Mouse (Mus musculus) cerebellum, postnatal 25 days (tissue): Measurements from ENCODE around the gene Ppt2.

Source experiments
- DNase-seq, 2 experiments: peaks; one replicate each; pipeline ENCODE4 v3.0.0; 2021; ENCODE audit warnings: mixed read lengths in 2 of 2

Ppt2 gene

GRCm38 (mm10) chr17:34655581-34655991 is 27.3 kb upstream of the Ppt2 start:
- DNase-seq: peak; percentile 48 to 62

GRCm38 (mm10) chr17:34655160-34655559 is 26.9 kb upstream of the Ppt2 start:
- no peak for DNase-seq

- peak in 1 of 2 experiments; percentile 17 for DNase-seq
These were observed 26.1 kb upstream of the Ppt2 start for GRCm38 (mm10) chr17:34654392-34654791.

GRCm38 (mm10) chr17:34653746-34654285 is 25.5 kb upstream of the Ppt2 start:
- peak; percentile 57 to 75 for DNase-seq

- no peak for DNase-seq
These were observed 24.7 kb upstream of the Ppt2 start for GRCm38 (mm10) chr17:34652985-34653384.

GRCm38 (mm10) chr17:34652546-34652945 is 24.2 kb upstream of the Ppt2 start:
- DNase-seq: peak in 1 of 2 experiments; percentile 14

- peak; percentile 45 to 67 for DNase-seq
These were observed 23.4 kb upstream of the Ppt2 start for GRCm38 (mm10) chr17:34651507-34652221.

GRCm38 (mm10) chr17:34650781-34651180 is 22.5 kb upstream of the Ppt2 start:
- peak in 1 of 2 experiments; percentile 16 for DNase-seq

- DNase-seq: peak in 1 of 2 experiments; percentile 11
These were observed 21.0 kb upstream of the Ppt2 start for GRCm38 (mm10) chr17:34649106-34649864.

- DNase-seq: peak; percentile 3 to 8
These were observed 20.0 kb upstream of the Ppt2 start for GRCm38 (mm10) chr17:34648141-34648890.

- DNase-seq: peak; percentile 91 to 95
These were observed 18.8 kb upstream of the Ppt2 start, which contains the start of gene Atf6b for GRCm38 (mm10) chr17:34646906-34647787. Gene Atf6b, plus strand, starts transcription at chr17:34647146.

GRCm38 (mm10) chr17:34645831-34646511 is 17.7 kb upstream of the Ppt2 start:
- peak; percentile 21 to 51 for DNase-seq

- peak; percentile 7 to 19 for DNase-seq
These were observed 17.0 kb upstream of the Ppt2 start for GRCm38 (mm10) chr17:34645256-34645829.

GRCm38 (mm10) chr17:34644608-34645007 is 16.3 kb upstream of the Ppt2 start, which contains the start of gene Fkbpl:
Gene Fkbpl, plus strand, starts transcription at chr17:34644764.
- peak; percentile 96 for DNase-seq

GRCm38 (mm10) chr17:34643944-34644343 is 15.6 kb upstream of the Ppt2 start:
- DNase-seq: peak; percentile 82 to 89

GRCm38 (mm10) chr17:34643379-34643778 is 15.1 kb upstream of the Ppt2 start:
- DNase-seq: peak in 1 of 2 experiments; percentile 10

GRCm38 (mm10) chr17:34641945-34642344 is 13.6 kb upstream of the Ppt2 start:
- DNase-seq: peak in 1 of 2 experiments; percentile 16

GRCm38 (mm10) chr17:34640778-34641601 is 12.7 kb upstream of the Ppt2 start:
- DNase-seq: peak; percentile 89

GRCm38 (mm10) chr17:34639461-34640255 is 11.3 kb upstream of the Ppt2 start:
- peak; percentile 42 to 43 for DNase-seq
